Mouse (Mus musculus) hindbrain, embryonic 16.5 days (tissue): Measurements from ENCODE around the gene Dctn1. TPM values are rescaled to one million over a fixed set of nuclear protein-coding genes. Genes with fewer than 3 reads are reported as not detected.
A peak's percentile ranks its signal among the peaks of the same experiment; 100 is the strongest.

Experiments
- ATAC-seq: fragments of 200-750 bp; cut with Nextera tagmentation; 2 replicates; pipeline ENCODE4 v1.8.0; 2017; ENCODE audit warnings: moderate TSS enrichment, moderate library complexity
- H3K27ac ChIP-seq: fragments of 300-500 bp; sonication (generic); 2 replicates; pipeline ENCODE4 v1.5.1; 2014; ENCODE audit warnings: low read depth, mild to moderate bottlenecking, control low read depth, low read length, moderate library complexity
- H3K27me3 ChIP-seq: fragments of 300-500 bp; sonication (generic); replicated peaks from 2 replicates; pipeline ENCODE4 v1.6.1; 2014; ENCODE audit warnings: low read length; ENCODE audit not compliant: control insufficient read depth, insufficient read depth
- H3K36me3 ChIP-seq: fragments of 300-500 bp; sonication (generic); 2 replicates; pipeline ENCODE4 v1.6.1; 2014; ENCODE audit warnings: mild to moderate bottlenecking, low read length, moderate library complexity, mixed read lengths; ENCODE audit not compliant: control insufficient read depth, insufficient read depth
- H3K4me1 ChIP-seq: fragments of 300-500 bp; sonication (generic); 2 replicates; pipeline ENCODE4 v1.6.1; 2014; ENCODE audit warnings: low read depth, low read length; ENCODE audit not compliant: control insufficient read depth, insufficient read depth
- H3K4me2 ChIP-seq: fragments of 300-500 bp; sonication (generic); 2 replicates; pipeline ENCODE4 v1.6.1; 2014; ENCODE audit warnings: mild to moderate bottlenecking, low read length, control low read depth, moderate library complexity
- H3K4me3 ChIP-seq: fragments of 300-500 bp; sonication (generic); 2 replicates; pipeline ENCODE4 v1.5.1; 2014; ENCODE audit warnings: mild to moderate bottlenecking, low read length, control low read depth, moderate library complexity
- H3K9ac ChIP-seq: fragments of 300-500 bp; sonication (generic); 2 replicates; pipeline ENCODE4 v1.6.1; 2014; ENCODE audit warnings: low read depth, mild to moderate bottlenecking, control low read depth, low read length, moderate library complexity
- H3K9me3 ChIP-seq: fragments of 300-500 bp; sonication (generic); 2 replicates; pipeline ENCODE4 v1.6.1; 2014; ENCODE audit warnings: mild to moderate bottlenecking, low read length, moderate library complexity; ENCODE audit not compliant: control insufficient read depth
- WGBS: fragments of 180-500 bp; shearing (Covaris S2); extraction: QIAGEN DNeasy Blood & Tissue Kit; methylation state at CpG from one replicate; pipeline ENCODE4 v1.1.7; 2014; 5-methylcytosine and 5-hydroxymethylcytosine counted together
- polyA plus RNA-seq: library from polyadenylated mRNA; unstranded; fragments of >200 nt; fragmentation: Nextera tagmentation; extraction: Ambion mirVana; gene quantifications from 2 replicates; pipeline ENCODE4 v1.2.1, GENCODE M21; 2015

Dctn1 gene
- polyA plus RNA-seq, 1 experiment from 2014 or later = 155 TPM

GRCm38 (mm10) chr6:83142211-83142731 is 23.4 kb upstream of the Dctn1 start:
- Histone ChIP-seq H3K27me3 (no peaks in the 10 kb centered on the region), H3K36me3 (no peaks in the 10 kb centered on the region), H3K4me2 (peak overlapping the region; percentile 83), H3K9me3 (no peaks in the 10 kb centered on the region), H3K9ac (peak overlapping the region; percentile 75), H3K27ac (no peak overlapping the region), H3K4me3 (peak overlapping the region; percentile 42), H3K4me1 (peaks cover 11% of the 10 kb centered on the region)
- ATAC-seq = peak; percentile 32; the same call in 1 of the 2 replicates
- 3% methylated on average over 41 of the region's 41 CpGs for WGBS

- Histone ChIP-seq H3K36me3 (no peaks in the 10 kb centered on the region), H3K4me1 (peaks cover 11% of the 10 kb centered on the region), H3K4me2 (peak overlapping the region; percentile 18; the same call in 1 of the 2 replicates), H3K9ac (no peak overlapping the region), H3K27ac (no peak overlapping the region), H3K4me3 (peak overlapping the region; percentile 42), H3K27me3 (no peaks in the 10 kb centered on the region), H3K9me3 (no peaks in the 10 kb centered on the region)
- no peak for ATAC-seq
- WGBS = 35% methylated on average over 11 of the region's 11 CpGs
Observed at GRCm38 (mm10) chr6:83142886-83143285, 22.8 kb upstream of the Dctn1 start.

DNA sequence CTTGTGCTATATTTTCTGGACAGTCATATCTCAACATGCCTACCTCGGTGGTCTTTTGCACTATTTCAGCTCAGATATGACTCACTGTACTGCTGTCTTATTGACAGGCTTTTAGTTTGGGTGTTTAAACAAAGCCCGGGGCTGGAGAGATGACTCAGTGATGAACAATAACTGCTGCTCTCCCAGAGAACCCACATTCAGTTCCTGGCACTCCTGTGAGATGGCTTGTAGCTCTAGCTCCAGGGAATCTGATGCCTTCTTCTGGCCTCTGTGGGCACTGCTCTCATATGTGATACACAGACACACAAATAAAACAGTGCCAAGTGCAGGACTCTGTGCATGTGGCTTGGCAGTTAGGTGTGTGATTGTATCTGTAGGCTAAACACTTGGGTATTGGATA is 20.5 kb upstream of the Dctn1 start:
- H3K36me3 ChIP-seq = peaks cover 2% of the 10 kb centered on the region; the same call in 1 of the 2 replicates
- WGBS = 74% methylated on average over 2 of the region's 2 CpGs
- peaks cover 8% of the 10 kb centered on the region for H3K4me1 ChIP-seq
- ATAC-seq = no peak
- H3K27me3 ChIP-seq = no peaks in the 10 kb centered on the region
- no peak overlapping the region for H3K27ac ChIP-seq
- no peak overlapping the region for H3K4me3 ChIP-seq
- no peak overlapping the region for H3K9ac ChIP-seq
- H3K9me3 ChIP-seq = no peaks in the 10 kb centered on the region
- H3K4me2 ChIP-seq = no peak overlapping the region

GRCm38 (mm10) chr6:83145805-83146204 is 19.9 kb upstream of the Dctn1 start:
- peaks cover 8% of the 10 kb centered on the region for H3K4me1 ChIP-seq
- no peak for ATAC-seq
- H3K4me3 ChIP-seq = no peak overlapping the region
- H3K27ac ChIP-seq = no peak overlapping the region
- H3K9me3 ChIP-seq = no peaks in the 10 kb centered on the region
- 75% methylated on average over 9 of the region's 9 CpGs for WGBS
- H3K27me3 ChIP-seq = no peaks in the 10 kb centered on the region
- H3K36me3 ChIP-seq = peaks cover 2% of the 10 kb centered on the region; the same call in 1 of the 2 replicates
- no peak overlapping the region for H3K9ac ChIP-seq
- no peak overlapping the region for H3K4me2 ChIP-seq

- no peak overlapping the region for H3K4me3 ChIP-seq
- peaks cover 3% of the 10 kb centered on the region for H3K4me1 ChIP-seq
- WGBS = 55% methylated on average over 7 of the region's 7 CpGs
- no peak overlapping the region for H3K27ac ChIP-seq
- no peak overlapping the region for H3K4me2 ChIP-seq
- no peaks in the 10 kb centered on the region for H3K9me3 ChIP-seq
- H3K27me3 ChIP-seq = no peaks in the 10 kb centered on the region
- peaks cover 2% of the 10 kb centered on the region; the same call in 1 of the 2 replicates for H3K36me3 ChIP-seq
- H3K9ac ChIP-seq = no peak overlapping the region
- no peak for ATAC-seq
Observed at GRCm38 (mm10) chr6:83147280-83147679, 18.4 kb upstream of the Dctn1 start.

GRCm38 (mm10) chr6:83151721-83152120 is 14.0 kb upstream of the Dctn1 start:
- H3K4me3 ChIP-seq = no peak overlapping the region
- no peak overlapping the region for H3K4me2 ChIP-seq
- no peaks in the 10 kb centered on the region for H3K9me3 ChIP-seq
- H3K27ac ChIP-seq = no peak overlapping the region
- H3K9ac ChIP-seq = no peak overlapping the region; the same call in 1 of the 2 replicates
- ATAC-seq = no peak
- H3K27me3 ChIP-seq = no peaks in the 10 kb centered on the region
- WGBS = 26% methylated on average over 8 of the region's 8 CpGs
- H3K4me1 ChIP-seq = peaks cover 9% of the 10 kb centered on the region
- H3K36me3 ChIP-seq = peaks cover 9% of the 10 kb centered on the region

DNA sequence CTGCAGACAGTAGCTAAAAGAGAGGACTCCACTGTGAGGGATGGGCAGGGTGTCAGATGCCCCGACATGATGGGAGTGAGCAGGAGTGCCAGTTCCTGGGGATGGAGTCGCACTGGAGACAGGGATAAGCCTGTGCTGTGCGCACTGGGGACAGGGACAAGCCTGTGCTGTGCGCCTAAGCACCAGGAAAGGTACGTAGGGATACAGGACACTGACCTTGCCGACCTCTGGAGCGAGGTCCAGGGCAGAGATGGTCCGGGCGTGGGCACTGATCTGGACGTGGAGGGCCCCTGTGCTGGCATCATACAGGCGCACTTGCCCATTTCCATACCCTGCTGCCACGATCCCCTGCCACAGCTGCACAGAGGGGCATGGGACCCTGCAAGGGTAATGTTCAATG is 12.7 kb upstream of the Dctn1 start:
- H3K27ac ChIP-seq = no peak overlapping the region
- no peak overlapping the region for H3K9ac ChIP-seq
- no peaks in the 10 kb centered on the region for H3K27me3 ChIP-seq
- peaks cover 9% of the 10 kb centered on the region for H3K4me1 ChIP-seq
- no peaks in the 10 kb centered on the region for H3K9me3 ChIP-seq
- no peak for ATAC-seq
- H3K36me3 ChIP-seq = peaks cover 9% of the 10 kb centered on the region
- 85% methylated on average over 12 of the region's 12 CpGs for WGBS
- H3K4me3 ChIP-seq = no peak overlapping the region
- H3K4me2 ChIP-seq = no peak overlapping the region

DNA sequence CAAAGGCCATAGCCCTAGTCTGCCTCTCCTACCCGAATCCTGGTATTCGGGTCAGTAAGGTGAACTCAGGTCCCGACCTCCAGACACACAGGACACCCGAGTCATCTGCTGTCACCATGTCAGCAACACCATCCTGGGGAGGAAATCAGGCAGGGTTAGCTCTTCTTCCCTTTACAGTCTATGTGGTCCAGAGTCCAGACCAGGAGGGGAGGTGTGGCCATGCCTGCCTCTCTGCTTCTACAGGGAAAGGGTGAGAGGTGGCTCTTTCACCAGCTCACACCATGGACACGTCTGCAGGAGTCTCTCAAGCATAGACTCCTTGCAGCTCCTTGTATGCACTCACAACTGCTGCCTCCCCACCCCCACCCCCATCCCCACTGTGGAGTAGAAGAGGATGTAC is 12.2 kb upstream of the Dctn1 start:
- WGBS = 80% methylated on average over 5 of the region's 5 CpGs
- no peak for ATAC-seq
- Histone ChIP-seq H3K9me3 (no peaks in the 10 kb centered on the region), H3K4me2 (no peak overlapping the region), H3K9ac (no peak overlapping the region), H3K36me3 (peaks cover 9% of the 10 kb centered on the region), H3K4me1 (peaks cover 9% of the 10 kb centered on the region), H3K27ac (no peak overlapping the region), H3K4me3 (no peak overlapping the region), H3K27me3 (no peaks in the 10 kb centered on the region)

GRCm38 (mm10) chr6:83155552-83156238 is 10.0 kb upstream of the Dctn1 start:
- WGBS = 8% methylated on average over 23 of the region's 23 CpGs
- ATAC-seq = peak; percentile 52
- no peak overlapping the region for H3K27ac ChIP-seq

More at GRCm38 (mm10) chr6:83155552-83156238, 10.0 kb upstream of the Dctn1 start:
- H3K27me3 ChIP-seq = peaks cover 8% of the 10 kb centered on the region
- no peaks in the 10 kb centered on the region for H3K9me3 ChIP-seq
- H3K4me3 ChIP-seq = peak overlapping the region; percentile 67
- H3K9ac ChIP-seq = peak overlapping the region; percentile 74
- H3K4me2 ChIP-seq = peak overlapping the region; percentile 89
- peaks cover 9% of the 10 kb centered on the region for H3K4me1 ChIP-seq
- H3K36me3 ChIP-seq = peaks cover 6% of the 10 kb centered on the region
